Mouse (Mus musculus): ENCODE results near the gene Oser1. TPM values are rescaled to one million over a fixed set of nuclear protein-coding genes. Genes with fewer than 3 reads are reported as not detected.

The Oser1 gene
- polyA plus RNA-seq, 1 experiment from 2014 or later: 88.7 TPM

- H3K36me3 ChIP-seq (ENCODE audit: control insufficient read depth, insufficient read depth, low read length): no peaks in the 10 kb centered on the region
- 2% methylated on average over 11 of the region's 18 CpGs for WGBS
- DNase-seq (ENCODE audit: low spot score): peak; percentile 75
- 0 out of 2 replicates have a peak, but pooled peaks cover 2% of the 10 kb centered on the region for H3K27me3 ChIP-seq (ENCODE audit: control insufficient read depth, insufficient read depth, low read length)
- no peaks in the 10 kb centered on the region for H3K9me3 ChIP-seq (ENCODE audit: control insufficient read depth, low read length)
- peak within 1 kb of the TSS; percentile 76 for H3K9ac ChIP-seq (ENCODE audit: low read depth, low read length)
- 0 out of 2 replicates have a peak, but pooled peaks cover 2% of the 10 kb centered on the region for H3K4me1 ChIP-seq (replicated peaks; ENCODE audit: control insufficient read depth, insufficient read depth, low read length)
- peak within 1 kb of the TSS; percentile 67 for H3K4me2 ChIP-seq (replicated peaks; ENCODE audit: low read depth, low read length)
- H3K4me3 ChIP-seq (ENCODE audit: low read depth, low read length): peak within 1 kb of the TSS; percentile 61
- H3K27ac ChIP-seq (ENCODE audit: low read depth, low read length): peak within 1 kb of the TSS; percentile 65
- ATAC-seq (ENCODE audit: low FRiP score): peak; percentile 82
Measured at GRCm38 (mm10) chr2:163438246-163438618, 13.7 kb upstream of the Oser1 start, which contains the start of gene Gdap1l1. Gene Gdap1l1 (plus strand): TSS chr2:163438476.

- H3K36me3 ChIP-seq (ENCODE audit: control insufficient read depth, insufficient read depth, low read length): no peaks in the 10 kb centered on the region
- no peaks in the 10 kb centered on the region for H3K9me3 ChIP-seq (ENCODE audit: control insufficient read depth, low read length)
- H3K4me3 ChIP-seq (ENCODE audit: low read depth, low read length): peak overlapping the region; percentile 61
- DNase-seq (ENCODE audit: low spot score) (no peak), ATAC-seq (ENCODE audit: low FRiP score) (no peak)
- H3K27me3 ChIP-seq (ENCODE audit: control insufficient read depth, insufficient read depth, low read length): 0 out of 2 replicates have a peak, but pooled peaks cover 2% of the 10 kb centered on the region
- H3K4me1 ChIP-seq (replicated peaks; ENCODE audit: control insufficient read depth, insufficient read depth, low read length): 0 out of 2 replicates have a peak, but pooled peaks cover 2% of the 10 kb centered on the region
- H3K4me2 ChIP-seq (replicated peaks; ENCODE audit: low read depth, low read length): peak overlapping the region; percentile 67
- peak overlapping the region; percentile 76 for H3K9ac ChIP-seq (ENCODE audit: low read depth, low read length)
- H3K27ac ChIP-seq (ENCODE audit: low read depth, low read length): no peak overlapping the region
- 44% methylated on average over 4 of the region's 4 CpGs for WGBS
Measured at GRCm38 (mm10) chr2:163437800-163438199, 13.3 kb upstream of the Oser1 start.

- Histone ChIP-seq H3K4me1 (replicated peaks; ENCODE audit: control insufficient read depth, insufficient read depth, low read length) (0 out of 2 replicates have a peak, but pooled peaks cover 2% of the 10 kb centered on the region), H3K9me3 (ENCODE audit: control insufficient read depth, low read length) (no peaks in the 10 kb centered on the region), H3K4me2 (replicated peaks; ENCODE audit: low read depth, low read length) (no peak overlapping the region), H3K9ac (ENCODE audit: low read depth, low read length) (no peak overlapping the region), H3K27ac (ENCODE audit: low read depth, low read length) (no peak overlapping the region), H3K27me3 (ENCODE audit: control insufficient read depth, insufficient read depth, low read length) (0 out of 2 replicates have a peak, but pooled peaks cover 2% of the 10 kb centered on the region), H3K36me3 (ENCODE audit: control insufficient read depth, insufficient read depth, low read length) (no peaks in the 10 kb centered on the region), H3K4me3 (ENCODE audit: low read depth, low read length) (no peak overlapping the region)
- WGBS: 18% methylated on average over 4 of the region's 4 CpGs
- no peak for DNase-seq (ENCODE audit: low spot score)
- ATAC-seq (ENCODE audit: low FRiP score): no peak
Measured at GRCm38 (mm10) chr2:163433971-163434370, 9.5 kb upstream of the Oser1 start.

GRCm38 (mm10) chr2:163431289-163431688 lies 6.8 kb upstream of the Oser1 start:
- no peaks in the 10 kb centered on the region for H3K9me3 ChIP-seq (ENCODE audit: control insufficient read depth, low read length)
- WGBS: 90% methylated on average over 9 of the region's 9 CpGs
- no peaks in the 10 kb centered on the region for H3K4me1 ChIP-seq (replicated peaks; ENCODE audit: control insufficient read depth, insufficient read depth, low read length)
- ATAC-seq (ENCODE audit: low FRiP score) (no peak), DNase-seq (ENCODE audit: low spot score) (no peak)
- H3K4me2 ChIP-seq (replicated peaks; ENCODE audit: low read depth, low read length): no peak overlapping the region
- H3K27me3 ChIP-seq (ENCODE audit: control insufficient read depth, insufficient read depth, low read length): no peaks in the 10 kb centered on the region
- H3K9ac ChIP-seq (ENCODE audit: low read depth, low read length): no peak overlapping the region
- H3K36me3 ChIP-seq (ENCODE audit: control insufficient read depth, insufficient read depth, low read length): no peaks in the 10 kb centered on the region
- no peak overlapping the region for H3K4me3 ChIP-seq (ENCODE audit: low read depth, low read length)
- no peak overlapping the region for H3K27ac ChIP-seq (ENCODE audit: low read depth, low read length)

GRCm38 (mm10) chr2:163428346-163429011 lies 4.0 kb upstream of the Oser1 start:
- H3K4me2 ChIP-seq (replicated peaks; ENCODE audit: low read depth, low read length): no peak overlapping the region
- ATAC-seq (ENCODE audit: low FRiP score): no peak
- H3K9ac ChIP-seq (ENCODE audit: low read depth, low read length): no peak overlapping the region
- H3K4me1 ChIP-seq (replicated peaks; ENCODE audit: control insufficient read depth, insufficient read depth, low read length): no peaks in the 10 kb centered on the region
- WGBS: 43% methylated on average over 4 of the region's 4 CpGs
- no peak for DNase-seq (ENCODE audit: low spot score)
- no peaks in the 10 kb centered on the region for H3K36me3 ChIP-seq (ENCODE audit: control insufficient read depth, insufficient read depth, low read length)
- H3K27me3 ChIP-seq (ENCODE audit: control insufficient read depth, insufficient read depth, low read length): no peaks in the 10 kb centered on the region
- no peak overlapping the region for H3K4me3 ChIP-seq (ENCODE audit: low read depth, low read length)
- H3K9me3 ChIP-seq (ENCODE audit: control insufficient read depth, low read length): no peaks in the 10 kb centered on the region
- H3K27ac ChIP-seq (ENCODE audit: low read depth, low read length): no peak overlapping the region

- DNase-seq (ENCODE audit: low spot score) (no peak), ATAC-seq (ENCODE audit: low FRiP score) (no peak)
- Histone ChIP-seq H3K4me1 (replicated peaks; ENCODE audit: control insufficient read depth, insufficient read depth, low read length) (0 out of 2 replicates have a peak, but pooled peaks cover 2% of the 10 kb centered on the region), H3K9ac (ENCODE audit: low read depth, low read length) (no peak overlapping the region), H3K4me2 (replicated peaks; ENCODE audit: low read depth, low read length) (no peak overlapping the region), H3K9me3 (ENCODE audit: control insufficient read depth, low read length) (no peaks in the 10 kb centered on the region), H3K27me3 (ENCODE audit: control insufficient read depth, insufficient read depth, low read length) (no peaks in the 10 kb centered on the region), H3K4me3 (ENCODE audit: low read depth, low read length) (no peak overlapping the region), H3K36me3 (ENCODE audit: control insufficient read depth, insufficient read depth, low read length) (no peaks in the 10 kb centered on the region), H3K27ac (ENCODE audit: low read depth, low read length) (no peak overlapping the region)
- WGBS: 89% methylated on average over 9 of the region's 9 CpGs
Measured at GRCm38 (mm10) chr2:163422895-163423660, 1.4 kb downstream of the Oser1 start.

- H3K27ac ChIP-seq (ENCODE audit: low read depth, low read length): no peak overlapping the region
- H3K36me3 ChIP-seq (ENCODE audit: control insufficient read depth, insufficient read depth, low read length): no peaks in the 10 kb centered on the region
- H3K4me1 ChIP-seq (replicated peaks; ENCODE audit: control insufficient read depth, insufficient read depth, low read length): 0 out of 2 replicates have a peak, but pooled peaks cover 2% of the 10 kb centered on the region
- DNase-seq (ENCODE audit: low spot score) (no peak), ATAC-seq (ENCODE audit: low FRiP score) (no peak)
- peak overlapping the region; percentile 99 for H3K4me3 ChIP-seq (ENCODE audit: low read depth, low read length)
- 41% methylated on average over 10 of the region's 10 CpGs for WGBS
- H3K9me3 ChIP-seq (ENCODE audit: control insufficient read depth, low read length): no peaks in the 10 kb centered on the region
- no peak overlapping the region; the same call in 1 of the 2 replicates for H3K9ac ChIP-seq (ENCODE audit: low read depth, low read length)
- H3K27me3 ChIP-seq (ENCODE audit: control insufficient read depth, insufficient read depth, low read length): no peaks in the 10 kb centered on the region
- H3K4me2 ChIP-seq (replicated peaks; ENCODE audit: low read depth, low read length): peak overlapping the region; percentile 46
Measured at GRCm38 (mm10) chr2:163420366-163420886, 4.1 kb downstream of the Oser1 start.

GRCm38 (mm10) chr2:163419346-163420045 lies 5.0 kb downstream of the Oser1 start:
- DNase-seq (ENCODE audit: low spot score) (peak; percentile 97), ATAC-seq (ENCODE audit: low FRiP score) (peak; percentile 99)
- Histone ChIP-seq H3K36me3 (ENCODE audit: control insufficient read depth, insufficient read depth, low read length) (no peaks in the 10 kb centered on the region), H3K27ac (ENCODE audit: low read depth, low read length) (peak overlapping the region; percentile 60; the same call in 1 of the 2 replicates), H3K4me1 (replicated peaks; ENCODE audit: control insufficient read depth, insufficient read depth, low read length) (0 out of 2 replicates have a peak, but pooled peaks cover 2% of the 10 kb centered on the region), H3K9ac (ENCODE audit: low read depth, low read length) (peak overlapping the region; percentile 85), H3K4me2 (replicated peaks; ENCODE audit: low read depth, low read length) (peak overlapping the region; percentile 85), H3K27me3 (ENCODE audit: control insufficient read depth, insufficient read depth, low read length) (no peaks in the 10 kb centered on the region), H3K4me3 (ENCODE audit: low read depth, low read length) (peak overlapping the region; percentile 99), H3K9me3 (ENCODE audit: control insufficient read depth, low read length) (no peaks in the 10 kb centered on the region)
- WGBS: 2% methylated on average over 70 of the region's 71 CpGs

All from hindbrain, embryonic 11.5 days (tissue).